Mouse (Mus musculus) kidney, adult 2 months (tissue): ENCODE measurements around the gene Utrn.

Experiments
- CTCF ChIP-seq: fragments of 200-500 bp; conservative IDR thresholded peaks from 2 replicates; pipeline ENCODE4 v1.5.1; 2011; ENCODE audit warnings: low read depth, mild to moderate bottlenecking, control low read depth, low read length, moderate library complexity, mixed read lengths; ENCODE audit not compliant: insufficient read depth, insufficient read length
- POLR2A ChIP-seq: fragments of 200-500 bp; IDR thresholded peaks from one replicate; pipeline ENCODE4 v1.6.1; 2011; ENCODE audit warnings: low read depth, low read length, control low read depth

- TF ChIP-seq CTCF (no peak), POLR2A (no peak)
Measured at GRCm38 (mm10) chr10:12591946-12592345, 277.2 kb downstream of the Utrn start.
